Mouse (Mus musculus) liver, embryonic 15.5 days (tissue): ENCODE data around the gene Git2. TPM values are rescaled to one million over a fixed set of nuclear protein-coding genes. Genes with fewer than 3 reads are reported as not detected.
A peak's percentile ranks its signal among the peaks of the same experiment; 100 is the strongest.

Experiments used
- ATAC-seq: fragments of 200-750 bp; cut with Nextera tagmentation; 2 replicates; pipeline ENCODE4 v1.8.0; 2017; ENCODE audit warnings: moderate number of reproducible peaks, mild to moderate bottlenecking, moderate library complexity; ENCODE audit not compliant: insufficient read depth
- H3K27ac ChIP-seq: fragments of 300-500 bp; sonication (generic); replicated peaks from 2 replicates; pipeline ENCODE4 v1.5.1; 2015; ENCODE audit warnings: mild to moderate bottlenecking, inconsistent platforms
- H3K27me3 ChIP-seq: fragments of 300-500 bp; sonication (generic); 2 replicates; pipeline ENCODE4 v1.6.1; 2015; ENCODE audit warnings: mild to moderate bottlenecking, inconsistent platforms
- H3K36me3 ChIP-seq: fragments of 300-500 bp; sonication (generic); replicated peaks from 2 replicates; pipeline ENCODE4 v1.6.1; 2015; ENCODE audit warnings: moderate library complexity, mild to moderate bottlenecking, inconsistent platforms
- H3K4me1 ChIP-seq: fragments of 300-500 bp; sonication (generic); replicated peaks from 2 replicates; pipeline ENCODE4 v1.6.1; 2015; ENCODE audit warnings: inconsistent platforms
- H3K4me2 ChIP-seq: fragments of 300-500 bp; sonication (generic); 2 replicates; pipeline ENCODE4 v1.6.1; 2015; ENCODE audit warnings: moderate library complexity, mild to moderate bottlenecking, inconsistent platforms
- H3K4me3 ChIP-seq: fragments of 300-500 bp; sonication (generic); replicated peaks from 2 replicates; pipeline ENCODE4 v1.5.1; 2015; ENCODE audit warnings: mild to moderate bottlenecking, inconsistent platforms
- H3K9ac ChIP-seq: fragments of 300-500 bp; sonication (generic); 2 replicates; pipeline ENCODE4 v1.6.1; 2015; ENCODE audit warnings: moderate library complexity, mild to moderate bottlenecking, inconsistent platforms
- H3K9me3 ChIP-seq: fragments of 300-500 bp; sonication (generic); replicated peaks from 2 replicates; pipeline ENCODE4 v1.6.1; 2016; ENCODE audit warnings: inconsistent platforms
- WGBS: fragments of 180-500 bp; shearing (Covaris S2); methylation state at CpG from one replicate; pipeline ENCODE4 v1.1.7; 2015; ENCODE audit warnings: mixed read lengths; ENCODE audit not compliant: insufficient replicate concordance; 5-methylcytosine and 5-hydroxymethylcytosine counted together
- polyA plus RNA-seq: library from polyadenylated mRNA; unstranded; fragments of >200 nt; fragmentation: Nextera tagmentation; extraction: Ambion mirVana; gene quantifications from 2 replicates; pipeline ENCODE4 v1.2.1, GENCODE M21; 2015

Gene Git2
- polyA plus RNA-seq, 1 experiment from 2014 or later = 16.5 TPM

- peaks cover 4% of the 10 kb centered on the region; the same call in 1 of the 2 replicates for H3K4me1 ChIP-seq
- peaks cover 59% of the 10 kb centered on the region for H3K36me3 ChIP-seq
- H3K4me3 ChIP-seq = no peak overlapping the region
- no peak overlapping the region for H3K27ac ChIP-seq
- WGBS = 81% methylated on average over 11 of the region's 11 CpGs
- H3K4me2 ChIP-seq = no peak overlapping the region
- no peaks in the 10 kb centered on the region for H3K9me3 ChIP-seq
- no peak for ATAC-seq
- no peak overlapping the region for H3K9ac ChIP-seq
- no peaks in the 10 kb centered on the region for H3K27me3 ChIP-seq
Measured at GRCm38 (mm10) chr5:114720784-114721183, 54.5 kb downstream of the Git2 start.

DNA sequence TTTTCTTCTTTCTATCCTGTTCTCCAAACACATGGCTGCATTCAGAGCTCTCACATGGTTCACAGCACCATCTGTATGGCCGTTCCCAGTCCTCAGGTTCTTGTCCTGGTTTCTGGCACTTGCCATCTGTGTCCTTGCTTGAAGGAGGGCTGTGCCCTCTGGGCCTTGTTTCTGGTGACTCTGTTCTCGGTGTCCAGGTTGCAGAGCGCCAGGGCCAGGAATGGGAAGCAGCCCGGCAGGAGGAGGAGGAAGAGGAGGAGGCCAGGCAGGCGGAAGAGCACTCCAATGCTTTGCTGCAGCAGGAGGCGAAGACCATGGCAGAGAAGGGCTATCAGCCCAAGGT, 55.4 kb downstream of the Git2 start:
- WGBS = 81% methylated on average over 6 of the region's 6 CpGs

GRCm38 (mm10) chr5:114719003-114719927, 56.1 kb downstream of the Git2 start:
- no peaks in the 10 kb centered on the region for H3K27me3 ChIP-seq
- no peak overlapping the region for H3K27ac ChIP-seq
- no peak overlapping the region for H3K4me3 ChIP-seq
- no peak overlapping the region for H3K9ac ChIP-seq
- peaks cover 75% of the 10 kb centered on the region for H3K36me3 ChIP-seq
- H3K4me1 ChIP-seq = peaks cover 4% of the 10 kb centered on the region; the same call in 1 of the 2 replicates
- WGBS = 73% methylated on average over 20 of the region's 20 CpGs
- ATAC-seq = peak; percentile 57
- H3K9me3 ChIP-seq = no peaks in the 10 kb centered on the region
- H3K4me2 ChIP-seq = no peak overlapping the region

More for the DNA sequence above, 55.4 kb downstream of the Git2 start:
- Histone ChIP-seq H3K9me3 (no peaks in the 10 kb centered on the region), H3K4me3 (no peak overlapping the region), H3K9ac (no peak overlapping the region), H3K27ac (no peak overlapping the region), H3K27me3 (no peaks in the 10 kb centered on the region), H3K4me1 (peaks cover 4% of the 10 kb centered on the region; the same call in 1 of the 2 replicates), H3K4me2 (no peak overlapping the region), H3K36me3 (peaks cover 68% of the 10 kb centered on the region)
- ATAC-seq = no peak

DNA sequence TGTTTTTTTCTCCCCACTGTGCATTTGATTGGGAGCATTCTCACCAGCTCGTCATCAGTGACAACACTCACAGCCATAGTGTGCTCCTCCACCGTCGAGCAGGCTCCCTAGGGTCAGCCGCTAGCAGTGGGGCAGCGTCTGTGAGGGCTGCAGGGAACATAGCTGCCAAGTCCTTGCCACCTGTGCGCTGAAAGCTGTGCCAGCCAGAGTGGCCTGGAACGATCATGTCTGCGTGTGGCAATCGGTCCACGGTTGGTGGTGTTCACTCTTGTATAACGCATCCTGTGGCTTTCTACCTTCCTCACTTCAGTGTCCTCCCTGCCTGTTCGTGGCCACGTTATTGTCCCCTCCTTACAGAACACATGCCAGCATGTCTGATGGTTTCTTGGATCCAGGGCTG, 56.8 kb downstream of the Git2 start:
- H3K9me3 ChIP-seq = no peaks in the 10 kb centered on the region
- H3K4me3 ChIP-seq = no peak overlapping the region
- WGBS = 82% methylated on average over 13 of the region's 13 CpGs
- peaks cover 78% of the 10 kb centered on the region for H3K36me3 ChIP-seq
- no peak for ATAC-seq
- no peak overlapping the region for H3K9ac ChIP-seq
- no peak overlapping the region for H3K4me2 ChIP-seq
- peaks cover 4% of the 10 kb centered on the region; the same call in 1 of the 2 replicates for H3K4me1 ChIP-seq
- H3K27ac ChIP-seq = no peak overlapping the region
- no peaks in the 10 kb centered on the region for H3K27me3 ChIP-seq

DNA sequence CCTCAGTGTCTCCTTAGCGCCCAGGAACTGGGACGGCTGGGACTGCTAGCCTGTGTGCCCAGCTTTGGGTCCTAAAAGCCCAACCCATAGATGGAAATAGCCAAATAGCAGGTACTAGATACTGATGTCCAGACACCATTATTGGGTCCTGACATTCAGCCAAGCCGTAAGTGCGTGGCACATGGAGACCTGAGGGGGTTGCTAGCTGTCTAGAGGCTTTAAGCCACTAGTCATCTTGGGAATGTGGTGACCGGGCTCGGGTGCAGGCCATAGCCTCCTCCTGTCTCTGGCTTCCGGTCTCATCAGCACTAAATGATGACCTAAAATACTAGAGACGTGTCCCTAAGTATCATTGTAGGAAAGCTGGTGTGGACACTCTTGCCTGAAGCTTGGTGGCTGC, 57.4 kb downstream of the Git2 start:
- H3K36me3 ChIP-seq = peaks cover 84% of the 10 kb centered on the region

GRCm38 (mm10) chr5:114717292-114717691, 58.0 kb downstream of the Git2 start:
- Histone ChIP-seq H3K9ac (no peak overlapping the region), H3K4me3 (no peak overlapping the region), H3K9me3 (no peaks in the 10 kb centered on the region), H3K27ac (no peak overlapping the region), H3K36me3 (peaks cover 85% of the 10 kb centered on the region), H3K4me1 (peaks cover 4% of the 10 kb centered on the region; the same call in 1 of the 2 replicates), H3K27me3 (no peaks in the 10 kb centered on the region), H3K4me2 (no peak overlapping the region)
- no peak for ATAC-seq
- 79% methylated on average over 12 of the region's 12 CpGs for WGBS

More for the DNA sequence above, 57.4 kb downstream of the Git2 start:
- no peaks in the 10 kb centered on the region for H3K27me3 ChIP-seq
- no peak overlapping the region for H3K27ac ChIP-seq
- no peak overlapping the region for H3K4me3 ChIP-seq
- ATAC-seq = no peak
- H3K4me2 ChIP-seq = no peak overlapping the region
- no peaks in the 10 kb centered on the region for H3K9me3 ChIP-seq
- 85% methylated on average over 8 of the region's 8 CpGs for WGBS
- H3K4me1 ChIP-seq = peaks cover 4% of the 10 kb centered on the region; the same call in 1 of the 2 replicates
- no peak overlapping the region for H3K9ac ChIP-seq

DNA sequence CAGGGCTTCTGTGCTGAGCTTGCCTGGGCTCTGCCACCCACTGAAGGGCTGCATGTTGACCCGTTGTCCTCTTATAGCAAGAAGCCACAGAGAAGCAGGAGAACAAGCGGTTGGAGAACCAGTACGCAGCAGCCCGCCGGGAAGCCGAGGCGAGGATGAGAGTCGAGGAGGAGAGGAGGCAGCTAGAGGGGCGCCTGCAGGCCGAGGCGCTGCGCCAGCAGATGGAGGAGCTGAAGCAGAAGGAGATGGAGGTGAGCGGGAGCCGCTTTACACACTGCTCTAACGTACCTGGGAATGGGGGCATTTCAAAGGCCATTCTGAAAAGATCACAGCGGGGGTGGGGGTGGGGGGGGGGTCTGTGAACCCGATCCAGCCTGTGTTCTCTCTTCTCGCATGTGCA, 60.8 kb downstream of the Git2 start:
- no peak overlapping the region for H3K4me2 ChIP-seq
- no peaks in the 10 kb centered on the region for H3K27me3 ChIP-seq
- H3K27ac ChIP-seq = no peak overlapping the region
- H3K4me1 ChIP-seq = peaks cover 5% of the 10 kb centered on the region; the same call in 1 of the 2 replicates
- no peaks in the 10 kb centered on the region for H3K9me3 ChIP-seq
- peaks cover 82% of the 10 kb centered on the region for H3K36me3 ChIP-seq
- H3K9ac ChIP-seq = no peak overlapping the region
- 86% methylated on average over 18 of the region's 18 CpGs for WGBS
- H3K4me3 ChIP-seq = no peak overlapping the region
- ATAC-seq = no peak

GRCm38 (mm10) chr5:114709357-114709756, 66.0 kb downstream of the Git2 start:
- Histone ChIP-seq H3K4me1 (peaks cover 20% of the 10 kb centered on the region), H3K27ac (no peak overlapping the region), H3K4me3 (peak overlapping the region; percentile 15; the same call in 1 of the 2 replicates), H3K9ac (no peak overlapping the region), H3K4me2 (peak overlapping the region; percentile 30), H3K27me3 (no peaks in the 10 kb centered on the region), H3K36me3 (peaks cover 34% of the 10 kb centered on the region), H3K9me3 (no peaks in the 10 kb centered on the region)
- ATAC-seq = no peak
- whole genome bisulfite sequencing = 60% methylated on average over 21 of the region's 21 CpGs

- peaks cover 26% of the 10 kb centered on the region for H3K36me3 ChIP-seq
- peak overlapping the region; percentile 82; the same call in 1 of the 2 replicates for H3K9ac ChIP-seq
- H3K4me3 ChIP-seq = peak overlapping the region; percentile 88
- no peaks in the 10 kb centered on the region for H3K27me3 ChIP-seq
- no peaks in the 10 kb centered on the region for H3K9me3 ChIP-seq
- H3K27ac ChIP-seq = no peak overlapping the region
- peak overlapping the region; percentile 87 for H3K4me2 ChIP-seq
- H3K4me1 ChIP-seq = peaks cover 20% of the 10 kb centered on the region
- WGBS = 47% methylated on average over 15 of the region's 15 CpGs
- no peak for ATAC-seq
Measured at GRCm38 (mm10) chr5:114708491-114708890, 66.8 kb downstream of the Git2 start.

- Histone ChIP-seq H3K36me3 (peaks cover 18% of the 10 kb centered on the region), H3K27me3 (no peaks in the 10 kb centered on the region), H3K9me3 (no peaks in the 10 kb centered on the region), H3K9ac (peak within 1 kb of the TSS; percentile 82), H3K4me1 (peaks cover 29% of the 10 kb centered on the region), H3K27ac (no peak within 1 kb of the TSS), H3K4me3 (peak within 1 kb of the TSS; percentile 88), H3K4me2 (peak within 1 kb of the TSS; percentile 87)
- 5% methylated on average over 49 of the region's 49 CpGs for WGBS
- peak; percentile 71 for ATAC-seq
Measured at GRCm38 (mm10) chr5:114707265-114708068, 67.8 kb downstream of the Git2 start, which contains the start of gene Tchp. Tchp (plus strand) TSS chr5:114707760.
